ENCODE assay signal across 12 mouse cellular contexts in genomic region chr1:158477841-158478240, GRCm38 (mm10).
"Had no signal": no experiment of that assay in that cellular context is flagged by ENCODE, and none has a peak within 500 bp of the region (broad histone marks: within the 10 kb centered on the region; RNA-seq: fewer than 3 reads in every experiment).

No protein-coding gene starts in this region.

- DNase-seq: lung, embryonic 14.5 days; lung, postnatal 10 days; lung, postnatal 4 days; midbrain, embryonic 14.5 days; retina, postnatal 1 day; right cerebral cortex, adult 18-20 months; right cerebral cortex, postnatal 25 days; right cerebral cortex, postnatal 4 days; spleen, adult 18-20 months; thymus, adult 18-20 months; thymus, postnatal 14 days; thymus, postnatal 36 days had no signal
